Mouse (Mus musculus): Measurements from ENCODE around the gene Astl.
"Not testable (repeated sequence)": the region's sequence is repeated elsewhere in the genome, so short reads cannot be mapped to it uniquely, and the experiment has no call there.

The Astl gene

GRCm38 (mm10) chr2:127338416-127338815, at the start of gene Astl:
Astl (plus strand) TSS chr2:127338639.
- no peak for DNase-seq (ENCODE audit: low spot score in 2 of 2)

- DNase-seq (ENCODE audit: low spot score in 2 of 2), result no peak
These were observed 46.2 kb upstream of the Astl start for GRCm38 (mm10) chr2:127292250-127292649.

- DNase-seq (ENCODE audit: low spot score in 2 of 2), result no peak
These were observed 41.2 kb upstream of the Astl start for GRCm38 (mm10) chr2:127297001-127297805.

- no peak for DNase-seq (ENCODE audit: low spot score in 2 of 2)
These were observed 40.4 kb upstream of the Astl start for GRCm38 (mm10) chr2:127298056-127298455.

- no peak for DNase-seq (ENCODE audit: low spot score in 2 of 2)
These were observed 37.7 kb upstream of the Astl start for GRCm38 (mm10) chr2:127300701-127301100.

- DNase-seq (ENCODE audit: low spot score in 2 of 2), result no peak
These were observed 36.6 kb upstream of the Astl start for GRCm38 (mm10) chr2:127301883-127302282.

- not testable (repeated sequence) for DNase-seq (ENCODE audit: low spot score in 2 of 2)
These were observed 34.2 kb upstream of the Astl start for GRCm38 (mm10) chr2:127304192-127304591.

GRCm38 (mm10) chr2:127304609-127305210, 33.7 kb upstream of the Astl start:
- DNase-seq (ENCODE audit: low spot score in 2 of 2), result no peak

GRCm38 (mm10) chr2:127306123-127306522, 32.3 kb upstream of the Astl start:
- no peak for DNase-seq (ENCODE audit: low spot score in 2 of 2)

- DNase-seq (ENCODE audit: low spot score in 2 of 2), result no peak
These were observed 31.3 kb upstream of the Astl start for GRCm38 (mm10) chr2:127307179-127307578.

GRCm38 (mm10) chr2:127308660-127309059, 29.8 kb upstream of the Astl start:
- no peak for DNase-seq (ENCODE audit: low spot score in 2 of 2)

GRCm38 (mm10) chr2:127310246-127310645, 28.2 kb upstream of the Astl start:
- DNase-seq (ENCODE audit: low spot score in 2 of 2), result no peak

- no peak for DNase-seq (ENCODE audit: low spot score in 2 of 2)
These were observed 27.8 kb upstream of the Astl start for GRCm38 (mm10) chr2:127310685-127311084.

GRCm38 (mm10) chr2:127311193-127311592, 27.2 kb upstream of the Astl start:
- no peak for DNase-seq (ENCODE audit: low spot score in 2 of 2)

- no peak for DNase-seq (ENCODE audit: low spot score in 2 of 2)
These were observed 25.6 kb upstream of the Astl start for GRCm38 (mm10) chr2:127312801-127313200.

GRCm38 (mm10) chr2:127313878-127314277, 24.6 kb upstream of the Astl start:
- no peak for DNase-seq (ENCODE audit: low spot score in 2 of 2)

- no peak for DNase-seq (ENCODE audit: low spot score in 2 of 2)
These were observed 23.8 kb upstream of the Astl start for GRCm38 (mm10) chr2:127314467-127315154.

GRCm38 (mm10) chr2:127315155-127315470, 23.3 kb upstream of the Astl start:
- no peak for DNase-seq (ENCODE audit: low spot score in 2 of 2)

- DNase-seq (ENCODE audit: low spot score in 2 of 2), result no peak
These were observed 22.0 kb upstream of the Astl start for GRCm38 (mm10) chr2:127316431-127316830.

- DNase-seq (ENCODE audit: low spot score in 2 of 2), result no peak
These were observed 20.3 kb upstream of the Astl start for GRCm38 (mm10) chr2:127318136-127318535.

GRCm38 (mm10) chr2:127319071-127319470, 19.4 kb upstream of the Astl start:
- DNase-seq (ENCODE audit: low spot score in 2 of 2), result no peak

- no peak for DNase-seq (ENCODE audit: low spot score in 2 of 2)
These were observed 15.7 kb upstream of the Astl start for GRCm38 (mm10) chr2:127322671-127323285.
